Mouse (Mus musculus) CH12.LX (cell line): ENCODE results near the gene Ptpn14. TPM values are rescaled to one million over a fixed set of nuclear protein-coding genes. Genes with fewer than 3 reads are reported as not detected.

ENCODE experiments used
- DNase-seq: peaks from one replicate; pipeline ENCODE4 v3.0.0-alpha.2; 2013; ENCODE audit errors: extremely low read depth
- H3K27ac ChIP-seq: 2 replicates; pipeline ENCODE4 v1.5.1; 2012; ENCODE audit warnings: low read depth, mild to moderate bottlenecking, control low read depth, moderate library complexity; ENCODE audit not compliant: insufficient read depth
- H3K27me3 ChIP-seq: replicated peaks from 2 replicates; pipeline ENCODE3; 2012; ENCODE audit warnings: inconsistent platforms
- H3K36me3 ChIP-seq, 2 experiments: replicated peaks in 1 of 2; 2 replicates each; pipeline versions ENCODE3 to v1.6.1; 2012; ENCODE audit warnings: inconsistent platforms in 1 of 2, low read length in 1 of 2, mild to moderate bottlenecking in 1 of 2, mixed read lengths in 1 of 2, moderate library complexity in 1 of 2; ENCODE audit not compliant: control insufficient read depth in 1 of 2, insufficient read depth in 1 of 2
- H3K4me1 ChIP-seq, 2 experiments: 2 replicates each; pipeline ENCODE4 v1.6.1; 2012; ENCODE audit warnings: inconsistent platforms in 1 of 2, moderate library complexity in 1 of 2; ENCODE audit not compliant: insufficient read depth in 2 of 2, control insufficient read depth in 1 of 2
- H3K4me2 ChIP-seq: 2 replicates; pipeline ENCODE4 v1.6.1; 2012; ENCODE audit warnings: low read depth, mild to moderate bottlenecking, control low read depth; ENCODE audit not compliant: poor library complexity, insufficient read depth, severe bottlenecking
- H3K4me3 ChIP-seq, 3 experiments: fragments of 150-350 bp in 1 of 3; sonication (generic) in 1 of 3; replicated peaks in 1 of 3; 2 replicates each; pipeline versions ENCODE3 to v1.5.1; 2011 to 2012; ENCODE audit warnings: low read depth in 2 of 3, low read length in 2 of 3, mild to moderate bottlenecking in 2 of 3, moderate library complexity in 2 of 3, control low read depth in 1 of 3, improper control_type of control experiment in 1 of 3, inconsistent platforms in 1 of 3, mixed read lengths in 1 of 3; ENCODE audit not compliant: poor library complexity in 1 of 3
- H3K79me2 ChIP-seq: replicated peaks from 2 replicates; pipeline ENCODE4 v1.6.1; 2012; ENCODE audit warnings: mild to moderate bottlenecking, moderate library complexity; ENCODE audit not compliant: control insufficient read depth, poor library complexity, insufficient read depth, severe bottlenecking; ENCODE audit errors: extremely low read depth
- H3K9ac ChIP-seq: 2 replicates; pipeline ENCODE4 v1.6.1; 2012; ENCODE audit warnings: low read depth, mild to moderate bottlenecking, control low read depth, moderate library complexity; ENCODE audit not compliant: insufficient read depth
- H3K9me3 ChIP-seq: replicated peaks from 2 replicates; pipeline ENCODE3; 2012; ENCODE audit warnings: low read length, inconsistent platforms, mixed read lengths
- CHD2 ChIP-seq: IDR thresholded peaks from 2 replicates; pipeline ENCODE4 v1.6.1; 2011; ENCODE audit warnings: low read length, improper control_type of control experiment
- CTCF ChIP-seq, 2 experiments: IDR thresholded peaks in 1 of 2; conservative IDR thresholded peaks in 1 of 2; 2 replicates each; pipeline ENCODE4 v1.5.1; 2011 to 2012; ENCODE audit warnings: low read depth in 2 of 2, low read length in 2 of 2, improper control_type of control experiment in 1 of 2, inconsistent platforms in 1 of 2, mild to moderate bottlenecking in 1 of 2, moderate library complexity in 1 of 2
- EP300 ChIP-seq: IDR thresholded peaks from 2 replicates; pipeline ENCODE4 v1.6.1; 2011; ENCODE audit warnings: low read length, improper control_type of control experiment
- ETS1 ChIP-seq: conservative IDR thresholded peaks from 2 replicates; pipeline ENCODE4 v1.6.1; 2012; ENCODE audit warnings: low read depth, mild to moderate bottlenecking, inconsistent platforms, low read length, improper control_type of control experiment, moderate library complexity
- HCFC1 ChIP-seq: IDR thresholded peaks from 2 replicates; pipeline ENCODE4 v1.6.1; 2012; ENCODE audit warnings: low read depth, mild to moderate bottlenecking, inconsistent platforms, low read length, improper control_type of control experiment
- JUN ChIP-seq: IDR thresholded peaks from 2 replicates; pipeline ENCODE4 v1.6.1; 2011; ENCODE audit warnings: low read depth, mild to moderate bottlenecking, low read length, improper control_type of control experiment, moderate library complexity; ENCODE audit not compliant: insufficient read depth
- MAX ChIP-seq: IDR thresholded peaks from 2 replicates; pipeline ENCODE4 v1.6.1; 2011; ENCODE audit warnings: low read length, improper control_type of control experiment
- MYC ChIP-seq: IDR thresholded peaks from 2 replicates; pipeline ENCODE4 v1.6.1; 2011; ENCODE audit warnings: low read depth, mild to moderate bottlenecking, improper control_type of control experiment, low read length
- NRF1 ChIP-seq: IDR thresholded peaks from 2 replicates; pipeline ENCODE4 v1.6.1; 2014; ENCODE audit warnings: low read depth, mild to moderate bottlenecking, inconsistent platforms, low read length, improper control_type of control experiment, moderate library complexity
- POLR2A ChIP-seq: IDR thresholded peaks from 2 replicates; pipeline ENCODE4 v1.6.1; 2011; ENCODE audit warnings: low read depth, mild to moderate bottlenecking, improper control_type of control experiment, low read length
- RAD21 ChIP-seq: IDR thresholded peaks from 2 replicates; pipeline ENCODE4 v1.6.1; 2011; ENCODE audit warnings: low read depth, mild to moderate bottlenecking, low read length, improper control_type of control experiment, moderate library complexity
- RCOR1 ChIP-seq: conservative IDR thresholded peaks from 2 replicates; pipeline ENCODE4 v1.6.1; 2012; ENCODE audit warnings: low read depth, mild to moderate bottlenecking, inconsistent platforms, low read length, improper control_type of control experiment
- SIN3A ChIP-seq: IDR thresholded peaks from 2 replicates; pipeline ENCODE4 v1.6.1; 2012; ENCODE audit warnings: low read length, improper control_type of control experiment, inconsistent platforms
- SMC3 ChIP-seq: IDR thresholded peaks from 2 replicates; pipeline ENCODE4 v1.6.1; 2011; ENCODE audit warnings: low read depth, low read length, improper control_type of control experiment
- TCF12 ChIP-seq: IDR thresholded peaks from 2 replicates; pipeline ENCODE4 v1.6.1; 2014; ENCODE audit warnings: low read depth, mild to moderate bottlenecking, inconsistent platforms, low read length, improper control_type of control experiment
- UBTF ChIP-seq: IDR thresholded peaks from 2 replicates; pipeline ENCODE4 v1.6.1; 2012; ENCODE audit warnings: low read depth, mild to moderate bottlenecking, inconsistent platforms, low read length, improper control_type of control experiment, moderate library complexity
- ZMIZ1 ChIP-seq: IDR thresholded peaks from 2 replicates; pipeline ENCODE4 v1.6.1; 2012; ENCODE audit warnings: low read depth, mild to moderate bottlenecking, inconsistent platforms, low read length, improper control_type of control experiment
- dilution Hi-C: fragments of 300-500 bp; cut with MboI; formaldehyde crosslinking; loops from 2 replicates; pipeline ENCODE4 v1.14.3; 2020; ENCODE audit warnings: low sequenced_read_pairs; ENCODE audit not compliant: extremely low pct_unique_long_range_greater_than_20kb, extremely low pct_ligation_motif_present
- in situ Hi-C: fragments of 300-500 bp; cut with MboI; formaldehyde crosslinking; loops from 3 replicates; pipeline ENCODE4 v1.14.3; 2019; ENCODE audit warnings: low sequenced_read_pairs, low pct_ligation_motif_present, low pct_unique_long_range_greater_than_20kb, mixed read lengths
- polyA plus RNA-seq: library from polyadenylated mRNA; unstranded; fragments of >175 nt; gene quantifications from 2 replicates; pipeline ENCODE4 v1.2.1, GENCODE M21; 2012; ENCODE audit warnings: low read depth; ENCODE audit not compliant: insufficient read length
- total RNA-seq, 2 experiments: library from RNA; depleted of rRNA; stranded (reverse); fragments of 300-350 nt in 1 of 2; fragments of >200 nt in 1 of 2; gene quantifications; 2 replicates each; pipeline ENCODE4 v1.2.3; 2012 to 2014

The Ptpn14 gene
- total and polyA plus RNA-seq, 3 experiments = under 0.01 to 0.10 TPM; not detected in 1

GRCm38 (mm10) chr1:189867497-189867896, 139.4 kb downstream of the Ptpn14 start:
- TF ChIP-seq MAX (no peak), SIN3A (no peak), ZMIZ1 (no peak), EP300 (no peak), CTCF (conservative IDR thresholded peaks at IDR 0.05 in 1 of 2, IDR thresholded peaks at IDR 0.05 in 1 of 2; ENCODE audit: low read depth in 2 of 2, low read length in 2 of 2) (no peak), NRF1 (no peak), JUN (no peak), RAD21 (no peak), RCOR1 (no peak), UBTF (no peak), MYC (no peak), POLR2A (no peak), CHD2 (no peak), TCF12 (no peak), ETS1 (no peak)
- H3K9me3 ChIP-seq = no peaks in the 10 kb centered on the region
- no peaks in the 10 kb centered on the region for H3K36me3 ChIP-seq
- no peak overlapping the region for H3K4me3 ChIP-seq
- no peaks in the 10 kb centered on the region for H3K27me3 ChIP-seq
- no peak overlapping the region for H3K27ac ChIP-seq
- no peak overlapping the region for H3K4me2 ChIP-seq
- H3K4me1 ChIP-seq = peaks cover 7 to 10% of the 10 kb centered on the region in 2 experiments; a peak in 3 of 4 replicates
- dilution Hi-C loops (no loop called here), in situ Hi-C loops (no loop called here)
- no peak overlapping the region for H3K9ac ChIP-seq
- no peak for DNase-seq
- no peaks in the 10 kb centered on the region for H3K79me2 ChIP-seq

- Histone ChIP-seq H3K4me2 (no peak overlapping the region), H3K27ac (no peak overlapping the region)
Observed at GRCm38 (mm10) chr1:189868036-189868435, 140.0 kb downstream of the Ptpn14 start.

More at GRCm38 (mm10) chr1:189868036-189868435, 140.0 kb downstream of the Ptpn14 start:
- no peak for DNase-seq
- dilution Hi-C loops (no loop called here), in situ Hi-C loops (no loop called here)
- peaks cover 7 to 10% of the 10 kb centered on the region in 2 experiments; a peak in 3 of 4 replicates for H3K4me1 ChIP-seq
- no peaks in the 10 kb centered on the region for H3K79me2 ChIP-seq
- H3K27me3 ChIP-seq = no peaks in the 10 kb centered on the region
- no peak for TF ChIP-seq MAX
- TF ChIP-seq NRF1 = no peak
- TF ChIP-seq HCFC1 = no peak
- peak in 1 of 2 experiments; percentile 40; a peak in 2 of 4 replicates for TF ChIP-seq CTCF (conservative IDR thresholded peaks at IDR 0.05 in 1 of 2, IDR thresholded peaks at IDR 0.05 in 1 of 2; ENCODE audit: low read depth in 2 of 2, low read length in 2 of 2)
- no peak for TF ChIP-seq SMC3
- TF ChIP-seq RAD21 = peak; percentile 4
- TF ChIP-seq ZMIZ1 = no peak
- TF ChIP-seq, all 38 proteins: peak for 2
- no peaks in the 10 kb centered on the region for H3K36me3 ChIP-seq
- H3K9me3 ChIP-seq = no peaks in the 10 kb centered on the region
- no peak overlapping the region for H3K4me3 ChIP-seq
- H3K9ac ChIP-seq = no peak overlapping the region
